Comparison of ENCODE assay signal across 9 mouse cellular contexts in genomic region chr10:13172798-13173221, GRCm38 (mm10). TPM values are rescaled to one million over a fixed set of nuclear protein-coding genes. Genes with fewer than 3 reads are reported as not detected.
A peak's percentile ranks its signal among the peaks of the same experiment; 100 is the strongest.
DNase-seq lines count a peak whose midpoint lies in the region; ATAC-seq lines count a peak whose summit lies in the region.
"Had no signal": no experiment of that assay in that cellular context is flagged by ENCODE, and none has a peak within 500 bp of the region (broad histone marks: within the 10 kb centered on the region; RNA-seq: fewer than 3 reads in every experiment).

No protein-coding gene starts in this region.

- no peak overlapping the region for H3K9ac ChIP-seq in embryonic facial prominence, embryonic 11.5 days (replicated peaks; ENCODE audit: low read length)
- no peak overlapping the region for H3K9ac ChIP-seq in forebrain, embryonic 16.5 days (replicated peaks; ENCODE audit: low read depth, low read length)
- H3K9ac ChIP-seq in limb, embryonic 13.5 days, result no peak overlapping the region

- peaks cover 3% of the 10 kb centered on the region for H3K4me1 ChIP-seq in embryonic facial prominence, embryonic 11.5 days (ENCODE audit: control insufficient read depth, insufficient read depth, low read length)
- peaks cover 19% of the 10 kb centered on the region for H3K4me1 ChIP-seq in forebrain, embryonic 16.5 days (replicated peaks; ENCODE audit: control insufficient read depth, insufficient read depth, low read length)
- peaks cover 43% of the 10 kb centered on the region for H3K4me1 ChIP-seq in limb, embryonic 13.5 days

- no peak overlapping the region for H3K4me2 ChIP-seq in embryonic facial prominence, embryonic 11.5 days (ENCODE audit: low read depth, low read length)
- 0 out of 2 replicates have a peak overlapping the region, but pooled peaks have one; percentile 7 for H3K4me2 ChIP-seq in forebrain, embryonic 16.5 days (ENCODE audit: low read length)
- peak overlapping the region; percentile 32 for H3K4me2 ChIP-seq in limb, embryonic 13.5 days (replicated peaks)

- 37% methylated on average over 10 of the region's 10 CpGs for WGBS in embryonic facial prominence, embryonic 11.5 days
- WGBS in forebrain, embryonic 16.5 days, result 41% methylated on average over 10 of the region's 10 CpGs
- 15% methylated on average over 10 of the region's 10 CpGs for WGBS in limb, embryonic 13.5 days

- peak overlapping the region; percentile 56; the same call in 1 of the 2 replicates for H3K27ac ChIP-seq in embryonic facial prominence, embryonic 11.5 days (replicated peaks; ENCODE audit: low read depth, low read length)
- no peak overlapping the region for H3K27ac ChIP-seq in forebrain, embryonic 16.5 days (ENCODE audit: low read length)
- peak overlapping the region; percentile 52; the same call in 1 of the 2 replicates for H3K27ac ChIP-seq in limb, embryonic 13.5 days

- no peaks in the 10 kb centered on the region for H3K36me3 ChIP-seq in embryonic facial prominence, embryonic 11.5 days (replicated peaks; ENCODE audit: control insufficient read depth, insufficient read depth, low read depth, low read length)
- H3K36me3 ChIP-seq in forebrain, embryonic 16.5 days (ENCODE audit: control insufficient read depth, insufficient read depth), result peaks cover 11% of the 10 kb centered on the region
- H3K36me3 ChIP-seq in limb, embryonic 13.5 days, result peaks cover 18% of the 10 kb centered on the region

- H3K4me3 ChIP-seq in embryonic facial prominence, embryonic 11.5 days (ENCODE audit: low read depth, low read length), result no peak overlapping the region
- H3K4me3 ChIP-seq in forebrain, embryonic 16.5 days (replicated peaks; ENCODE audit: low read length), result no peak overlapping the region
- H3K4me3 ChIP-seq in limb, embryonic 13.5 days, result no peak overlapping the region

- intact Hi-C loops in left cerebral cortex, postnatal 4 days (cut with DNase I), result no loop called here
- intact Hi-C loops in left cerebral cortex, postnatal 10 days (cut with DNase I), result no loop called here

- no peaks in the 10 kb centered on the region for H3K9me3 ChIP-seq in embryonic facial prominence, embryonic 11.5 days (replicated peaks; ENCODE audit: control insufficient read depth, low read length)
- H3K9me3 ChIP-seq in forebrain, embryonic 16.5 days (ENCODE audit: control insufficient read depth, low read length), result no peaks in the 10 kb centered on the region
- H3K9me3 ChIP-seq in limb, embryonic 13.5 days, result no peaks in the 10 kb centered on the region

- no peaks in the 10 kb centered on the region for H3K27me3 ChIP-seq in embryonic facial prominence, embryonic 11.5 days (ENCODE audit: control insufficient read depth, insufficient read depth, low read length)
- H3K27me3 ChIP-seq in forebrain, embryonic 16.5 days (replicated peaks; ENCODE audit: control insufficient read depth, insufficient read depth, low read length), result no peaks in the 10 kb centered on the region
- H3K27me3 ChIP-seq in limb, embryonic 13.5 days, result no peaks in the 10 kb centered on the region

- no peak for ATAC-seq in embryonic facial prominence, embryonic 11.5 days (replicated peaks; ENCODE audit: insufficient number of reproducible peaks, low FRiP score, low TSS enrichment, low read depth)
- ATAC-seq in forebrain, embryonic 16.5 days, result peak; percentile 73
- peak; percentile 70 for ATAC-seq in limb, embryonic 13.5 days (ENCODE audit: low FRiP score, low read depth)

- peak; percentile 57 for DNase-seq in left cerebral cortex, postnatal 4 days
- DNase-seq in left cerebral cortex, postnatal 10 days (ENCODE audit: extremely low spot score in 1 of 2, low spot score in 2 of 2), result no peak
- peak; percentile 41 for DNase-seq in embryonic facial prominence, embryonic 11.5 days (ENCODE audit: low spot score)
- no peak for DNase-seq in natural killer cell, adult 2 months (ENCODE audit: low spot score in 2 of 2)
- no peak for DNase-seq in ovary, postnatal 36 days (ENCODE audit: low spot score)

RNA-seq across cellular contexts. Expression of gene Zc2hc1b, which starts 5.0 kb away (rescaled TPM):
- total RNA-seq in left cerebral cortex, postnatal 4 days (2021), result not detected
- not detected for total RNA-seq in left cerebral cortex, postnatal 10 days (2021)
- polyA plus RNA-seq in embryonic facial prominence, embryonic 11.5 days (2014; fragmentation: Nextera tagmentation; extraction: Ambion mirVana), result not detected in 2 replicates
- not detected in 2 replicates for polyA plus RNA-seq in forebrain, embryonic 16.5 days (2015; fragmentation: Nextera tagmentation; extraction: Ambion mirVana)
- polyA plus RNA-seq in limb, embryonic 13.5 days (2015; fragmentation: Nextera tagmentation; extraction: Ambion mirVana), result not detected in 2 replicates
- total RNA-seq: MEL had no signal
- polyA plus RNA-seq: frontal cortex, adult 2 months had no signal

RNA-seq across cellular contexts. Expression of gene Ltv1, which starts 20.2 kb away (rescaled TPM):
- 10 to 100 TPM; 25.1 to 27.1 TPM for total RNA-seq in left cerebral cortex, postnatal 4 days (2021)
- 10 to 100 TPM; 20.5 to 23.2 TPM for total RNA-seq in left cerebral cortex, postnatal 10 days (2021)
- 83.2 and 85.0 TPM in 2 replicates for polyA plus RNA-seq in embryonic facial prominence, embryonic 11.5 days (2014; fragmentation: Nextera tagmentation; extraction: Ambion mirVana)
- polyA plus RNA-seq in forebrain, embryonic 16.5 days (2015; fragmentation: Nextera tagmentation; extraction: Ambion mirVana), result 30.5 and 40.3 TPM in 2 replicates
- polyA plus RNA-seq in limb, embryonic 13.5 days (2015; fragmentation: Nextera tagmentation; extraction: Ambion mirVana), result 65.7 and 73.4 TPM in 2 replicates

Comparison
In these comparisons a context has a peak if more than half of its experiments do, and no peak if none do; other contexts are left out.
1. DNase-seq: peak in left cerebral cortex, postnatal 4 days (single experiment) and embryonic facial prominence, embryonic 11.5 days (single experiment); none in left cerebral cortex, postnatal 10 days (0 of 2), natural killer cell, adult 2 months (0 of 2) and ovary, postnatal 36 days (single experiment).